Mouse (Mus musculus) monocyte, adult 59 days (primary cell): ENCODE measurements around the gene Slc25a17. TPM values are rescaled to one million over a fixed set of nuclear protein-coding genes. Genes with fewer than 3 reads are reported as not detected.

Source experiments
- total RNA-seq, 2 experiments: library from RNA; stranded (reverse); gene quantifications; one replicate each; pipeline ENCODE4 v1.2.4; 2023

Slc25a17 gene
- 10 to 100 TPM; 32.9 to 33.0 TPM for total RNA-seq

DNA sequence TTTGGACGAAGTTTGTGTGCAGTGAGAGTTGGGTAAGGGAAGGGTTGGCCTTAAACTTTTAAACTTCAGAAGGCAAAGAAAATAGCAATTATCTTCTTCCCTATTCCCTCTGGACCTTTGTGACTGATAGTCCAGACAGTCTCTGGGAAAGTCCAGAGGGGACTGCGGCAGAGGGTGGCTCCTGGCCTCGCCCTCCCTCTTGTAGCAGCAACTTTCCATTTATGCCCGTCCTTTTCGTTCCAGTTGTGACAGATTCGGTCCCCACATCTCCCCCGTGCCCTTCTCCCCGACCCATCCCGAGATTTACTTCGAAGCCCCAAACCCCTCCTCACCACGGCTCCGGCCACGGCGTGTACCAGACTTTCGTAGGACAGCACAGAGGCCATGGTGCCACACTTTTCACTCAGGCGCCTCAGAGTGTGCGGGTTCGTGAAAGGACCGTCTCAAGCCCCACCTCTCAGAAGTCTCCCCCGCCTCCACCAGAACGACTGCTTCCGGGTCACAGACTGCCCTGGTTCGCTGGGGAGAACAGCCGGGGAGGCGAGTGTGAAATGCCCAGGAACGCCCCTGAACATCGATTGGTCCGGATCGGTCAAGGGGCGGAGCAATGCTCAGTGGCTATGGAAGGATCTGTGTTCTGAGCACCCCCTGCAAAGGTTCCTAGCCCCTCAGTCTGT, at the start of gene Slc25a17:
Gene Slc25a17, minus strand, starts transcription at position 468 of the 677 bp plus-strand sequence.

DNA sequence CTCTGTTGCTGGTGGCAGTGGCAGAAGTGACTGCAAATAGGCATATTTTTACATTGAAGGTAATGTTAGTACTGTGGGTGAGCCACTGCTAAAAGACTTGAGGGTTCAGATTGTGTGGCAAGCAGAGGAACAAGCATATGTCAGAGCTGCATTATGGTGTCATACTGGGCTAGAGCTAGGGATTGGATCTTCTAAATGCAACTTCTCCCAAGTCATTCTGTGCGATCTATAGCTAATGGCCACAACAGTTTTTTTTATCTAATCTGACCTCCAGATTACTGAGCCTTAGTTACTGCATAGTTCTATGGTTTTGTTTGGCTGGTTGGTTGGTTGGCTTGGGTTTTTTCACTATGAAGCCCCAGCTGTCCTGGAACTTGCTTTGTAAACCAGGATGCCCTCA, 47.6 kb upstream of the Slc25a17 start, which contains the start of gene Dnajb7:
Gene Dnajb7, minus strand, starts transcription at position 101 of the 400 bp plus-strand sequence.

DNA sequence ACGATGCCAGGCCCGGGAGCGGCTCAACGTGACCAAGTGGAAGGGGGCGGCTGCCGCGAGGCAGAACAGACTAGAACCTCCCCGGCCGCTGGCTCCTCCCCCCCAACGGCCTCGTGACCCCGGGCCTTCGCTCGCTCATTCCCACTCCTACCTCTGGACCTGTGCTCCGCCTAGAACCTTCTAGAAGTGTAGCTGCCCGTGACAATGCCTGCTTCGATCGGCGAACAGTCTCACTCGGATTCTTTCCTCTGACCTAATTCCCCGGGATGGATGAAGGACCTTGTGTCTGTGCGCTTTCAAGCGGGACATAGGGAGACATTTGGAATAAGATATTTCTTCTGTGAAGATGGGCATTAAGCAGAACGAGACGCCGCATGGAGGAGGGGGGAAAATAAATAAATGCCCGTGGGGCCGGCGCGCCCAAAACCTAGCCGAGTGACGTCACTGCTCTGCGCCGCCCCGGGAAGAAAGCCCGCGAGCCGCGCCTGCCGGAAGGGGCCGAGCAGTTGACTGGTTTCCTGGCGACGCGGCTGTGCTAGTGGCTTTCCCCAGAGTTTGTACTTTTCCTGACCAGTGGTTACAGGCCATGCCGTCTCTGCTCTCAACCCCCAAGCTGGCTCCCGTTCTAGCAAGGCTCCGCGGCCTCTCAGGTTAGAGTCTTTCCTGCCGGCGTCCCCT, 39.2 kb upstream of the Slc25a17 start, which contains the start of the genes St13 and Xpnpep3:
Gene St13, minus strand, starts transcription at position 440 of the 678 bp plus-strand sequence.
Gene Xpnpep3, plus strand, starts transcription at position 501 of the 678 bp plus-strand sequence.

Other genes with a start within 250 kb of the Slc25a17 start
- gene Mrtfa, start 170.1 kb downstream of the Slc25a17 start, total RNA-seq: 100 to 1,000 TPM; 178 to 194 TPM
- gene Mchr1, start 125.3 kb downstream of the Slc25a17 start, total RNA-seq: not detected
- gene St13, start 39.3 kb upstream of the Slc25a17 start, total RNA-seq: 10 to 100 TPM; 86.6 to 93.7 TPM
- gene Xpnpep3, start 39.3 kb upstream of the Slc25a17 start, total RNA-seq: 10 to 100 TPM; 12.3 to 13.3 TPM
- not detected for gene Dnajb7, start 47.5 kb upstream of the Slc25a17 start, total RNA-seq
- gene Rbx1, start 105.5 kb upstream of the Slc25a17 start, total RNA-seq: 10 to 100 TPM; 75.0 to 77.8 TPM
- gene Ep300, start 224.5 kb upstream of the Slc25a17 start, total RNA-seq: 100 to 1,000 TPM; 174 to 196 TPM